Mouse (Mus musculus) retina, postnatal 1 day (tissue): ENCODE data around the gene Snx8.

Source experiments
- DNase-seq: peaks from one replicate; pipeline ENCODE4 v3.0.0-alpha.2; 2012

The Snx8 gene

GRCm38 (mm10) chr5:140388588-140389576 is at the start of gene Snx8:
TSS of gene Snx8 (minus strand) at chr5:140389262.
- peak; percentile 97 for DNase-seq

GRCm38 (mm10) chr5:140425016-140425783 is 36.1 kb upstream of the Snx8 start:
- DNase-seq: no peak

- DNase-seq: no peak
Measured at GRCm38 (mm10) chr5:140420616-140421015, 31.6 kb upstream of the Snx8 start.

GRCm38 (mm10) chr5:140419442-140420080 is 30.5 kb upstream of the Snx8 start:
- DNase-seq: no peak

GRCm38 (mm10) chr5:140418489-140419441 is 29.7 kb upstream of the Snx8 start, which contains the start of gene Eif3b:
TSS of gene Eif3b (plus strand) at chr5:140419328.
- peak; percentile 97 for DNase-seq

GRCm38 (mm10) chr5:140418106-140418488 is 29.0 kb upstream of the Snx8 start:
- DNase-seq: no peak

- DNase-seq: no peak
Measured at GRCm38 (mm10) chr5:140414647-140415046, 25.6 kb upstream of the Snx8 start.

- DNase-seq: peak; percentile 73
Measured at GRCm38 (mm10) chr5:140411339-140411738, 22.3 kb upstream of the Snx8 start.

GRCm38 (mm10) chr5:140408801-140409200 is 19.7 kb upstream of the Snx8 start:
- no peak for DNase-seq

GRCm38 (mm10) chr5:140406666-140407065 is 17.6 kb upstream of the Snx8 start:
- DNase-seq: no peak

- no peak for DNase-seq
Measured at GRCm38 (mm10) chr5:140405126-140405525, 16.1 kb upstream of the Snx8 start.

GRCm38 (mm10) chr5:140402640-140403270 is 13.7 kb upstream of the Snx8 start:
- no peak for DNase-seq

GRCm38 (mm10) chr5:140396166-140396940 is 7.3 kb upstream of the Snx8 start:
- DNase-seq: peak; percentile 42

GRCm38 (mm10) chr5:140392701-140393100 is 3.6 kb upstream of the Snx8 start:
- no peak for DNase-seq

GRCm38 (mm10) chr5:140391981-140392380 is 2.9 kb upstream of the Snx8 start:
- DNase-seq: no peak

- no peak for DNase-seq
Measured at GRCm38 (mm10) chr5:140391435-140391834, 2.4 kb upstream of the Snx8 start.

- no peak for DNase-seq
Measured at GRCm38 (mm10) chr5:140389647-140390046, 585 bp upstream of the Snx8 start.

- DNase-seq: no peak
Measured at GRCm38 (mm10) chr5:140387816-140388510, 1.1 kb downstream of the Snx8 start.

GRCm38 (mm10) chr5:140387236-140387635 is 1.8 kb downstream of the Snx8 start:
- DNase-seq: no peak

- no peak for DNase-seq
Measured at GRCm38 (mm10) chr5:140384462-140384861, 4.6 kb downstream of the Snx8 start.
